Mouse (Mus musculus) ES-Bruce4 (cell line): ENCODE data around the gene Atp6v1c2.

Experiments
- CTCF ChIP-seq: IDR thresholded peaks from one replicate; pipeline ENCODE4 v1.8.1; 2011; ENCODE audit warnings: low read depth, low read length
- POLR2A ChIP-seq: IDR thresholded peaks from one replicate; pipeline ENCODE4 v1.8.1; 2011; ENCODE audit warnings: low read length; ENCODE audit not compliant: insufficient read depth

- TF ChIP-seq POLR2A (no peak), CTCF (no peak)
These were observed 18.0 kb downstream of the Atp6v1c2 start for GRCm38 (mm10) chr12:17310852-17311839.
